Mouse (Mus musculus): ENCODE results near the gene Actr2. TPM values are rescaled to one million over a fixed set of nuclear protein-coding genes. Genes with fewer than 3 reads are reported as not detected.
A peak's percentile ranks its signal among the peaks of the same experiment; 100 is the strongest.
"Not testable (repeated sequence)": the region's sequence is repeated elsewhere in the genome, so short reads cannot be mapped to it uniquely, and the experiment has no call there.

Gene Actr2
- polyA plus RNA-seq, 1 experiment, result 335 TPM

GRCm38 (mm10) chr11:20142516-20142915, 29.8 kb upstream of the Actr2 start:
- TF ChIP-seq POLR2A (IDR thresholded peaks at IDR 0.05; ENCODE audit: insufficient read depth, low read depth, low read length), result no peak
- no peak for TF ChIP-seq CTCF (IDR thresholded peaks at IDR 0.05; ENCODE audit: insufficient read depth, low read depth, low read length)
- 95% methylated on average over 5 of the region's 5 CpGs for WGBS
- no peak overlapping the region for H3K27ac ChIP-seq (ENCODE audit: insufficient read depth, low read depth, low read length)
- H3K4me1 ChIP-seq (ENCODE audit: control insufficient read depth, insufficient read depth, low read length), result no peaks in the 10 kb centered on the region
- H3K4me3 ChIP-seq (ENCODE audit: insufficient read depth, low read depth, low read length), result no peak overlapping the region

- Histone ChIP-seq H3K27ac (ENCODE audit: insufficient read depth, low read depth, low read length) (no peak overlapping the region), H3K4me3 (ENCODE audit: insufficient read depth, low read depth, low read length) (no peak overlapping the region), H3K4me1 (ENCODE audit: control insufficient read depth, insufficient read depth, low read length) (no peaks in the 10 kb centered on the region)
- no peak for TF ChIP-seq POLR2A (IDR thresholded peaks at IDR 0.05; ENCODE audit: insufficient read depth, low read depth, low read length)
- no peak for TF ChIP-seq CTCF (IDR thresholded peaks at IDR 0.05; ENCODE audit: insufficient read depth, low read depth, low read length)
- 94% methylated on average over 5 of the region's 5 CpGs for WGBS
Observed at GRCm38 (mm10) chr11:20140286-20140685, 27.6 kb upstream of the Actr2 start.

GRCm38 (mm10) chr11:20139711-20140110, 27.0 kb upstream of the Actr2 start:
- no peaks in the 10 kb centered on the region for H3K4me1 ChIP-seq (ENCODE audit: control insufficient read depth, insufficient read depth, low read length)
- 94% methylated on average over 2 of the region's 2 CpGs for WGBS
- TF ChIP-seq POLR2A (IDR thresholded peaks at IDR 0.05; ENCODE audit: insufficient read depth, low read depth, low read length) (no peak), CTCF (IDR thresholded peaks at IDR 0.05; ENCODE audit: insufficient read depth, low read depth, low read length) (no peak)
- no peak overlapping the region for H3K4me3 ChIP-seq (ENCODE audit: insufficient read depth, low read depth, low read length)
- no peak overlapping the region for H3K27ac ChIP-seq (ENCODE audit: insufficient read depth, low read depth, low read length)

GRCm38 (mm10) chr11:20138498-20139208, 25.9 kb upstream of the Actr2 start:
- 87% methylated on average over 6 of the region's 6 CpGs for WGBS

GRCm38 (mm10) chr11:20137872-20138271, 25.2 kb upstream of the Actr2 start:
- TF ChIP-seq CTCF (IDR thresholded peaks at IDR 0.05; ENCODE audit: insufficient read depth, low read depth, low read length) (no peak), POLR2A (IDR thresholded peaks at IDR 0.05; ENCODE audit: insufficient read depth, low read depth, low read length) (no peak)
- no peak overlapping the region for H3K4me3 ChIP-seq (ENCODE audit: insufficient read depth, low read depth, low read length)
- 0 out of 2 replicates have a peak, but pooled peaks cover 2% of the 10 kb centered on the region for H3K4me1 ChIP-seq (ENCODE audit: control insufficient read depth, insufficient read depth, low read length)
- no peak overlapping the region for H3K27ac ChIP-seq (ENCODE audit: insufficient read depth, low read depth, low read length)
- WGBS, result 90% methylated on average over 2 of the region's 2 CpGs

More at GRCm38 (mm10) chr11:20138498-20139208, 25.9 kb upstream of the Actr2 start:
- no peak for TF ChIP-seq POLR2A (IDR thresholded peaks at IDR 0.05; ENCODE audit: insufficient read depth, low read depth, low read length)
- no peak for TF ChIP-seq CTCF (IDR thresholded peaks at IDR 0.05; ENCODE audit: insufficient read depth, low read depth, low read length)
- no peak overlapping the region for H3K27ac ChIP-seq (ENCODE audit: insufficient read depth, low read depth, low read length)
- 0 out of 2 replicates have a peak, but pooled peaks cover 2% of the 10 kb centered on the region for H3K4me1 ChIP-seq (ENCODE audit: control insufficient read depth, insufficient read depth, low read length)
- no peak overlapping the region for H3K4me3 ChIP-seq (ENCODE audit: insufficient read depth, low read depth, low read length)

GRCm38 (mm10) chr11:20136314-20136713, 23.6 kb upstream of the Actr2 start:
- WGBS, result 90% methylated on average over 6 of the region's 6 CpGs
- H3K27ac ChIP-seq (ENCODE audit: insufficient read depth, low read depth, low read length), result no peak overlapping the region
- 0 out of 2 replicates have a peak, but pooled peaks cover 2% of the 10 kb centered on the region for H3K4me1 ChIP-seq (ENCODE audit: control insufficient read depth, insufficient read depth, low read length)
- TF ChIP-seq CTCF (IDR thresholded peaks at IDR 0.05; ENCODE audit: insufficient read depth, low read depth, low read length) (no peak), POLR2A (IDR thresholded peaks at IDR 0.05; ENCODE audit: insufficient read depth, low read depth, low read length) (no peak)
- no peak overlapping the region for H3K4me3 ChIP-seq (ENCODE audit: insufficient read depth, low read depth, low read length)

- not testable (repeated sequence) for H3K4me3 ChIP-seq (ENCODE audit: insufficient read depth, low read depth, low read length); H3K4me1 ChIP-seq (ENCODE audit: control insufficient read depth, insufficient read depth, low read length); H3K27ac ChIP-seq (ENCODE audit: insufficient read depth, low read depth, low read length)
- WGBS, result 62% methylated on average over 3 of the region's 3 CpGs
Observed at GRCm38 (mm10) chr11:20134869-20135268, 22.2 kb upstream of the Actr2 start.

GRCm38 (mm10) chr11:20133721-20134120, 21.0 kb upstream of the Actr2 start:
- no peak for TF ChIP-seq CTCF (IDR thresholded peaks at IDR 0.05; ENCODE audit: insufficient read depth, low read depth, low read length)
- no peak for TF ChIP-seq POLR2A (IDR thresholded peaks at IDR 0.05; ENCODE audit: insufficient read depth, low read depth, low read length)
- H3K4me1 ChIP-seq (ENCODE audit: control insufficient read depth, insufficient read depth, low read length), result 0 out of 2 replicates have a peak, but pooled peaks cover 2% of the 10 kb centered on the region
- H3K4me3 ChIP-seq (ENCODE audit: insufficient read depth, low read depth, low read length), result no peak overlapping the region
- 93% methylated on average over 1 of the region's 1 CpGs for WGBS
- H3K27ac ChIP-seq (ENCODE audit: insufficient read depth, low read depth, low read length), result no peak overlapping the region

- H3K4me1 ChIP-seq (ENCODE audit: control insufficient read depth, insufficient read depth, low read length), result 0 out of 2 replicates have a peak, but pooled peaks cover 2% of the 10 kb centered on the region
- H3K4me3 ChIP-seq (ENCODE audit: insufficient read depth, low read depth, low read length), result 0 out of 2 replicates have a peak overlapping the region, but pooled peaks have one; percentile 6
- 28% methylated on average over 12 of the region's 12 CpGs for WGBS
Observed at GRCm38 (mm10) chr11:20132955-20133562, 20.3 kb upstream of the Actr2 start.

More at GRCm38 (mm10) chr11:20132955-20133562, 20.3 kb upstream of the Actr2 start:
- no peak for TF ChIP-seq POLR2A (IDR thresholded peaks at IDR 0.05; ENCODE audit: insufficient read depth, low read depth, low read length)
- TF ChIP-seq CTCF (IDR thresholded peaks at IDR 0.05; ENCODE audit: insufficient read depth, low read depth, low read length), result 0 out of 2 replicates have a peak, but pooled peaks have one; percentile 23
- H3K27ac ChIP-seq (ENCODE audit: insufficient read depth, low read depth, low read length), result no peak overlapping the region
